Mouse (Mus musculus) retina, postnatal 7 days (tissue): ENCODE measurements around the gene Cldn1.

Experiments
- DNase-seq: peaks from one replicate; pipeline ENCODE4 v3.0.0-alpha.2; 2012; ENCODE audit warnings: low read depth, low spot score

Gene Cldn1

GRCm38 (mm10) chr16:26371325-26372053 is at the start of gene Cldn1:
TSS of gene Cldn1 (minus strand) at chr16:26371841.
- DNase-seq = peak; percentile 56

GRCm38 (mm10) chr16:26418616-26419015 is 47.0 kb upstream of the Cldn1 start:
- no peak for DNase-seq

DNA sequence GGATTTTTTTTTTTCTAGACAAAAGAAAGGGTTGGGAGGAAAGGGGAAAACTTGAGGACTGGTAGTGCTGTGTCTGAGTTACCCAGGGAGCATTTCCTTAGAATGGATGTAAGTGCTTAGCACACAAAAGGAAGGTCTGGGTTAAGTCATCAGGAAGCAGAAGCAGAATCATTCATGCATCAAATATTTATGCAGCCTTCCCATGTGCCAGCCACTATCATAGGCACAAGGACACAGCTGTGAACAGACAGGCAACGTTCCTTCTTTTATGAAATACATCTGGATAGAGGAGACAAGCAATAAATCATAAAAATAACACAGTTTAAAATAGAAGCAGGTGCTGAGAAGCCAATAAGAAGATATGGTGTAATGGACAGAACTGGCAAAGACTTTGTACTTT is 32.4 kb upstream of the Cldn1 start:
- no peak for DNase-seq

DNA sequence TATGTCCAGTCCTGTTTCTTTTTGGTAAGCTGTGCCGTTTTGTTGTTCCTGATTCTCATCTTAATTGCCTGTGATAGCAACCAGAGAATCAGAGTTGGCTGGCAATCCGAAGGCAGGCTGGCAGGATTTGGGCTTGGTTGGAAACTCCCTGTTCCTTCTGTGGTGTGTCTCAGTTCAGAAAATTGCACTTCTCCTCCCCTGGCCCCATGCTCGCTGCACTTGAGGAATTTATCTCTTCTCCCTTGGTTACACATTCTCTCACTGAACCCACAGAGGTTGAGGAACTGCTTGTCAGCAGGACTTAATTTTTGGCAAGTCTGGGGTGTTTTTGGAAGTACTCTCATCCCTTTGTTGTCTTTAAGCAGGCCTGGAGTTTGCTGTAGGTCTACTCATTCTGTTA is 29.3 kb upstream of the Cldn1 start:
- no peak for DNase-seq

GRCm38 (mm10) chr16:26400549-26400948 is 28.9 kb upstream of the Cldn1 start:
- no peak for DNase-seq

GRCm38 (mm10) chr16:26390936-26391335 is 19.3 kb upstream of the Cldn1 start:
- no peak for DNase-seq

- DNase-seq = no peak
Observed at GRCm38 (mm10) chr16:26386159-26386558, 14.5 kb upstream of the Cldn1 start.

GRCm38 (mm10) chr16:26384112-26384649 is 12.5 kb upstream of the Cldn1 start:
- DNase-seq = no peak

GRCm38 (mm10) chr16:26377170-26377569 is 5.5 kb upstream of the Cldn1 start:
- no peak for DNase-seq

DNA sequence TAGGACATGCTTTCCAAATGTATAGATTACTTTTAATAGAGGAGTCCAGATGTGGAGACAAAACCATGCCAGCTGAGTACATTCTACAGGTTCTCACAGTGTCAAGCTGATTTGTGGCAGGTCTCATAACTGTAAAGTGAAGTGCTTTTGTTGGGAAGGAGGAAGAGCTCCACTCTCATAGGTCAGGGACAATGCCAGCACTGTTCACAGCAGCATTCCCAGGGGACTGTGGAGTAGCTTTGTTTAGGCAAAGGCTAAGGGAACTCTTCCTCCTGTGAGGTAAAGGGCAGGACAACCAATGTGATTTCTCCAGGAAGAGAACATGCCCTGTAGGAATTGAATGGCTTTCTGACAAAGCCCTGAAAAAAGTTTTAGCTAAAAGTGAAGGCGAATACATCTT is 1.5 kb downstream of the Cldn1 start:
- DNase-seq = no peak

- DNase-seq = no peak
Observed at GRCm38 (mm10) chr16:26369044-26369730, 2.5 kb downstream of the Cldn1 start.

- no peak for DNase-seq
Observed at GRCm38 (mm10) chr16:26368121-26368520, 3.5 kb downstream of the Cldn1 start.

DNA sequence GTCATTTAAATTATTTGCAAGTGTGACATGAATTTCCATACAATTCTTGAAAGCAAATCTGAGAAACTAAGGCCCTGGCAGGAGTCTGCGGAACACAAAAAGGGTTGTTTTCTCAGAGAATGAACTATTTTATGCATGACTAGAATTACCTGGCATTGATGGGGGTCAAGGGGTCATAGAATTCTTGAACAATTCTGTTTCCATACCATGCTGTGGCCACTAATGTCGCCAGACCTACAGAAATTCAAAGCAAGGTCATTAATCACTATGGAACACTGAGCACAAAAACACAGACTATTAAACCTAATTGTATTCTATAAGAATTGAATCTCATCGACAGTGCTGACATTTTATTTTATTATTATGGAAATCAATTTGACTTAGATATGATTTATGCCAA is 10.9 kb downstream of the Cldn1 start:
- DNase-seq = no peak

DNA sequence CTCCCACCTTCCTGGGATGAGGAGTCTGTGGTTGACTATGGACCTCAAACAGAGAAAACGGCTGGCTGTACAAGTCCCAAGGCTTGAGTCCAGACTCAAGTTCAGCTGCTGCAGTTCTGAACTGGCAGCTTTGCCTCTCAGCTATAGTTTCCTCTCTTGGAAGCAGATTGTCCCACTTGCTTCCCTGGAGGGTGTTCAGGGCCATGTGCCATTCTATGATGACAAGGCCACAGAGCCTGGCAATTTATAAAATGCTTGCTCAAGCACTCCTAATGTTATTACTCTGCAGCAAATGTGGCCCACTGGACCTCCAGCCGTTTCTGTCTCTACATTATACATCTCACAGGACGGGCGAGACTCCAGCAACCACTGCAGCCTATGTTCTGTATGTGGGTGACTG is 12.0 kb downstream of the Cldn1 start:
- no peak for DNase-seq

DNA sequence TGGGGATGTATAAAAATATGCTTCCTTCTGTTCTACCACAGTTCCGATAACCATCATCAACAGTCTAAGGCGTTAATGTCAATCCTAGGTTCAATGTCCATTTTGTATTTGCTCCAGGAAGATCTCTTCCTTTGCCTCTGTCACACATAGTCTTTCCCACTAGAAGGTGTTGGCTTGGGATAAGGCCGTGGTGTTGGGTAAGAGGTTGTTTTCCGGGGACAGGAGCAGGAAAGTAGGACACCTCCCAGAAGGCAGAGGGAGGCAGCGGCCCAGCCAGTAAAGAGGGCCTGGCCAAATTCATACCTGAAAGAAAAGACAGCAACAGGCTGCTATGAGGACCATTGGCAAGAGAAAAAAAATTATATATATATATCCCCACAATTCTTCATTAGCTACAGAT is 12.7 kb downstream of the Cldn1 start:
- DNase-seq = no peak

GRCm38 (mm10) chr16:26357863-26358780 is 13.5 kb downstream of the Cldn1 start:
- no peak for DNase-seq

- no peak for DNase-seq
Observed at GRCm38 (mm10) chr16:26355513-26355912, 16.1 kb downstream of the Cldn1 start.

DNA sequence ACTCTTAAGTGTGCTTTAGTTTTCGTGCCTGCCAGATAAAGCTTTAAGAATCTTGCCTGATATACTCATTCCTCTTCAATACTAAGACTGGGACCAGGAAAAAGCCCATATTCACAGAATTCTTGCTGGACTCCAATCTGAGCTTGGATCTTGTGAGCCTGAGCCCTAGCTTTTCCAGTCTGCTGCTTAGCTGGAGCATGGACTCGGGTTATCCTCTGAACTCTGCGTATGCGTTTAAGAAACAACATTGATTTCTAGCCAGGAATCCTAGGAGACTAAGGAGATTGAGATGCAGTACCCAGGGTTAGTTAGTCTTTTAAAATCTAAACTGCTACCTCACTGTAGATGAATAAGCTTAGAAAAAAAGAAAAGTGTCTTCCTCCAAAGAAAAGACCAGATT is 20.9 kb downstream of the Cldn1 start:
- DNase-seq = no peak

- no peak for DNase-seq
Observed at GRCm38 (mm10) chr16:26348809-26349208, 22.8 kb downstream of the Cldn1 start.

- no peak for DNase-seq
Observed at GRCm38 (mm10) chr16:26316281-26316680, 55.4 kb downstream of the Cldn1 start.

GRCm38 (mm10) chr16:26314815-26315214 is 56.8 kb downstream of the Cldn1 start:
- no peak for DNase-seq

- DNase-seq = no peak
Observed at GRCm38 (mm10) chr16:26309402-26309801, 62.2 kb downstream of the Cldn1 start.
